Mouse (Mus musculus) naive thymus-derived CD4-positive, alpha-beta T cell, adult 5 months (primary cell): Measurements from ENCODE around the gene Figla. TPM values are rescaled to one million over a fixed set of nuclear protein-coding genes. Genes with fewer than 3 reads are reported as not detected.

Source experiments
- polyA plus RNA-seq: library from polyadenylated mRNA; unstranded; fragments of 100-300 nt; shearing (Covaris generic); gene quantifications from one replicate; pipeline ENCODE4 v1.2.1, GENCODE M21; 2017

The Figla gene
- not detected for polyA plus RNA-seq

DNA sequence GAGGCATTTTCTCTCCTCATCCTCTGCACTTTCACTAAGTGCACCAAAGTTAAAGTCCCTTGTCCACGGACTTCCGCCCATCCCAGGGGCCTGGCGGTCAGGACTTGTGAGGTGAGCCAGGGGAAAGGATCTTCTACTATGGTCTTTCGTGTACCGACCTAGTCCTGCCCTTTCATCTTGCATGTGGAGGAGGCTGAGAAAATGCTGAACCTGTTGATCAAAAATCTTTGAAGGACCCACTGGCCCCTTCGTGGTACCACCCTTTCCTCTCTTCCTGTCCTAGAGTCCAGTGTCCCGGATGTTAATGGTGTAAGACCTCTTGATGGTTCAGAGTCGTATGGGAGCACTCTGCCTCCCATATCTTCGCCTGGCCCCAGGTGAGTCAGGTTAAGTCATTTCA is at the start of gene Figla:
Gene Figla, plus strand, starts transcription at position 301 of the 400 bp plus-strand sequence.

DNA sequence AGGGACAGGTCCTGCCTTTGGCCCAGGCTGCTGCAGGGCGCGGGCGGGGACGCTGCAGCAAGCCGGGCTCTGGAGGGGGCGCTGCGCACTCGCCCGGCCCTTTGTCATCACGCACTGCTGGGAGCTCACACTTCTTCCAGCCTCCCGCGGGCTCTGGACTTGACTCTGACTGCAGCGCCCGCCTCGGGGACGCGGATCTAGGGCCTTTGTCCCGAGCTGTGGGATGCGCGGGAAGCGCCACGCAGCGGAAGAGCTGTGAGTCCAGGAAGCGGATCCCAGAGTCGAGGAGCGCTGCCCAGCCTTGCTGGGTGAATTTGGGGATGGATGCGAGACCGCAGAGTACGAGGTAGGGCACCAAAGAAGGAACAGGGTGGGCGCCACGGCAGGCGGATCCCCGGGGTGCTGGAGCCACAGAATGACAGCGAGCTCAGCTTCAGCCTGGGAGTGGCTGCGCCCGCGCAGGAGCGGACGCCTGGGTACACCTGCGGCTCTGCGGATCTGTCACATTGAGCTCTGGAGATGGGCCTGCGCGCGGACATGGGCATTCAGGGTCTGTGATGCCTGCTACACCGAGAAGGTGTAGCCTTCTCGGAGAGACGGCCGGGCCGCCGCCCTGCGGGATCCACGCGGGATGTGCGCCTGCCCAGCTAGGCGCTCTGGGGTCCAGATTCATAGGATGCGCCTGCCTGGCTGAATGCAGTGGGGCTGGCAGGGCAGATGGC is 12.8 kb downstream of the Figla start, which contains the start of gene Add2:
Gene Add2, plus strand, starts transcription at position 81 of the 722 bp plus-strand sequence.

Other genes with a start within 250 kb of the Figla start
- not detected for gene Nat8f6, start 195.2 kb upstream of the Figla start, polyA plus RNA-seq
- not detected for gene Nat8f5, start 195.2 kb upstream of the Figla start, polyA plus RNA-seq
- gene Nat8, start 184.1 kb upstream of the Figla start, polyA plus RNA-seq, result not detected
- not detected for gene Nat8f2, start 147.0 kb upstream of the Figla start, polyA plus RNA-seq
- 2.8 TPM for gene Nat8f4, start 111.3 kb upstream of the Figla start, polyA plus RNA-seq
- gene Tprkb, start 104.3 kb upstream of the Figla start, polyA plus RNA-seq, result 25.1 TPM
- 3.3 TPM for gene Nat8f1, start 100.5 kb upstream of the Figla start, polyA plus RNA-seq
- 278 TPM for gene Dusp11, start 54.5 kb upstream of the Figla start, polyA plus RNA-seq
- gene Add2, start 12.5 kb downstream of the Figla start, polyA plus RNA-seq, result not detected
- not detected for gene Tgfa, start 179.1 kb downstream of the Figla start, polyA plus RNA-seq